Mouse (Mus musculus): ENCODE measurements around the gene Klhdc4.

Gene Klhdc4

GRCm38 (mm10) chr8:121809524-121810155 is 19.7 kb downstream of the Klhdc4 start:
- no peak for DNase-seq (ENCODE audit: low read depth, low spot score)

DNA sequence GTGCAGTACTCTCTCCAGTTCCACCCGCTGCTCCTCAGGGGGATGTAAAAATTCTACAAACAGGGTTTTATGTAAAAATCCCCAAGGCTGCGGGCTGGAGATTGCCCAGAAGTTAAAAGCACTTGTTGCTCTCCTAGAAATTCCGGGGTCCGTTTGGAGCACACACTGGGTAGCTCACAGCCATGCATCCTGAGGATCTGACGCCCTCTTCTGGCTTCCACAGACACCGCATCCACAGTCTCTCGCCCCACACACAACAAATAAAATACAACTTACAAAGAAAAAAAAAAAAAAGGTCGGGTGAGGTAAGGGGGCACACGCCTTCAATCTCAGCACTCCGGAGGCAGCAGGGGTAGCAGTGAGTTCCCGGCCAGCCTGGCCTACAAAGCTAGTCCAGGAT is 21.3 kb downstream of the Klhdc4 start:
- no peak for DNase-seq (ENCODE audit: low read depth, low spot score)

DNA sequence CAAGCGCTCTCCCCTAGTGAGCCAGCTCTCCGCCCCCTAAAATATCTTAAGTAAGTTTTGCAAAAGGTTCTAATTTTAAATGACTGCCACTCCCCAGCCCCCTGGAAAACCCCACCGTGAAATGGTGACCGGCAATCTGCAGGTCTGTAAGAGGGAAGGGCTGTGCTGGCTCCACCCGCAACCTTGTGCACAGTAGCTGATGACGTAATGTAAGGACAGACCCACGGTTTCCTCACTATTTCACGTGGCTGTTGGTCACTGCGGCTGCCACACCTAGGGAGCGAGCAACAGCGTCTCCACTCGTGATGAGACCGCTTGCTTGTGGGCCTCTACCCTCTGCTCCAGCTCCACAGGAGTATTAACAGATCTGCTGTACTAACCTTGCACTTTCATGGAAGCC is 23.2 kb downstream of the Klhdc4 start:
- DNase-seq (ENCODE audit: low read depth, low spot score) = no peak

DNA sequence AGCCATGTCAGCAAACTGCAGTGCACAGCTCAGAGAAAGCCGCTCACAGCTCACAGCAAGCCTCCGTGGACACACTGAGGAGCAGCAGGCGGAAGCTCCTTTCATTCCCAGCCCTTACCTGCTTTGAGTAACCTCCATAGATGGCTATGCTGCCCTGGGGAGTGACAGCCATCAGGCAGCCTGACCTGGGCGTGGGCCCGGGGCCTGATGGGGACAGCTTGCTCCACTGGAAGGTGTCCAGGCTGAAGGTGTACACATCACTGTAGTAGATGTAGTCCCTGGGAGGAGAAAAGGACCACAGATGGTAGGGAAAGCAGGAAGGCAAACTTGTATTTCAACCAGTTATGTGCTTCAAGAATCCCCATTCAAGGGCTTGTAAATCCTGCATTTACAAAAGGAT is 24.5 kb downstream of the Klhdc4 start:
- no peak for DNase-seq (ENCODE audit: low read depth, low spot score)

GRCm38 (mm10) chr8:121798401-121798800 is 31.0 kb downstream of the Klhdc4 start:
- DNase-seq (ENCODE audit: low read depth, low spot score) = no peak

DNA sequence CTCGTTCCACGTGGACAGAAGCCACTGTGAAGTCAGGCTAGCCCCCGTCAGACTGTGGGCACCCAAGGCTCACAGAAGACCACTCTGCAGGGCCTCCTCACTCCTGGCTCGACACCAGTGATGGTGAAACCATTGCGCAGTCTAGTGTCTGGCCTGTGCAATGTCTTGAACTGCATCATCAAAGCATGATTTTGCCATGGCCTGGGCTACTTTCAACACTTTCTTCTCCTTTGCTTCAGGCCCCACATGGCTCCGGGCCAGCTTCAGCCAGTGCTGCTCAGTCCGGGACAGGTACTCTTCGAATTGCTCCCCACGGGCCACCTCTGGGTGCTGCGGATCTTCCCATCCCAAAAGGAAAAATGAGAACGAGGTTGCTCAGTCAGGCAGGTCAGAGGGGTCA is 33.0 kb downstream of the Klhdc4 start:
- DNase-seq (ENCODE audit: low read depth, low spot score) = no peak

GRCm38 (mm10) chr8:121795461-121795860 is 33.9 kb downstream of the Klhdc4 start:
- no peak for DNase-seq (ENCODE audit: low read depth, low spot score)

DNA sequence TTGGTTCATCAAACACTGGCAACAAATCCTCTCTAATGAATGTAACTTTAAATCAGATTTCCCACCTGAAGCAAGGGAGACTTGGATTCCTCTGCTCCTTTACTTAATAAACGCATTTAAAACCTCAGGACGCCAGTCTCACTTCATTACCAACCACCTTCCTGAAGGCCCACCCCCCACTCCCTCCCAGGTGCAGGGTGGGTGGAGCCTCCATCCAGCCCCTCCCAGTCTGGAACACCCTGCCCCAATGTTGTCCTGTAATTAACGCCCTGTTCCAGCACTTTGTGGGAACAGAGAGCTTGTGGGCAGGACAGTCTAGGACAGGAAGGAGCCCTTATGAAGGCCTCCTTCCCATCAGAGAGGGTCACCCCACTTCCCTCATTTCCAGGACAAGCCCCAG is 35.2 kb downstream of the Klhdc4 start:
- DNase-seq (ENCODE audit: low read depth, low spot score) = no peak

GRCm38 (mm10) chr8:121792627-121793026 is 36.7 kb downstream of the Klhdc4 start:
- no peak for DNase-seq (ENCODE audit: low read depth, low spot score)

DNA sequence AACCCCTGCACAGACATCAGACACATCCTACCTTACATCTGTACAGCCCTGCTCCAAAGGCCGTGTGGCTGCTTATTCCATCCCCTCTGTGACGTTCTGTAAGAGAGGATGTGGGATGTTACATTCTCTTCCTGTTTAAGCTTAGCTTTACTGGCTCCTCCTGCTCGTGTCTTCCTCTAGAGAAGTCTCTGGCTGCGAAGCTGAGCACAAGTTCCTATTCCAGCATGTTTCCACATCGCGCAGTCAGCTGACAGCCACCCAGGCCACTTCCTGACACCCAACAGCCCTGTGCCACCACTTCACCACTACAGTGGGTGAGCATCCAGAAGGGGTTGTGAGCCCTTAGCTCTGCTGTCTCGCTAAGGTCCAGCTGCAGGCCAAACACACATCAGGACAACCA is 37.2 kb downstream of the Klhdc4 start:
- no peak for DNase-seq (ENCODE audit: low read depth, low spot score)

DNA sequence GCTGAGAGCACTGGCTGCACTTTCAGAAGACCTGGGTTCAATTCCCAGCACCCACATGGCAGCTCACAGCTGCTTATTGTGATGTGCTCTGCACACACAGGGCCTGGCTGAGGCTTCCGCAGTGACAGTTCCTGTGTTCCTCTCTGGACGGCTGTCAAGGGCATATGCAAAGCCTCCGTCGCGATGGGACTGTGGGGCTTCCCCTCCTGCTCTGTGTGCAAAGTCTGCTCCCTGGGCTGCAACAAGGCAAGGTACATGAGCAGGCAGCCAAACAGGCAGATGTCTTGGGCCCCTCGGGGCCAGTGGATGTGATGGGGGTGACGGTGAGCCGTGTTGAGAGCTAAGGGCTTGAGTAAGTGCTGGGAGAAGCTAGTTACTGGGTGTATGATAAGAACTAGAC is 40.6 kb downstream of the Klhdc4 start:
- DNase-seq (ENCODE audit: low read depth, low spot score) = no peak

DNA sequence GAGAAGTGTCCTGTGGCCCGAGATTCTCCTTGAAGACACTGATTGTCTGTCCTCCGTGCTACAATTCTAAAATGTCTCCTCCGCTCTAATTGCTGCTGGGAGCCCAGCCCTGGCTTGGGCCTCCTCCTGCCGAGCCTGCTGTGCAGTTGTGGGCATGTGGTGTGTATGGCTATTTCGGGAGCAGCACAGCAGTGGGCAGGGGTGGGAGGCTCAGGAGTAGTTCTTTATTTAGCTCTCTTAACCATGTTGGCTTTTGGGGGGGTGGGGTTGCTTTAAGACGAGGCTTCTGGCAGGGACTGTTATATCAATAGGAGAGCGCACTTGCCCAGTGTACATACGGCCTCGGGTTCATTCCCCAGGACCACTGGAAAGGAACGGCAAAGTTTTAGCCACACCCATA is 42.8 kb downstream of the Klhdc4 start:
- DNase-seq (ENCODE audit: low read depth, low spot score) = no peak

GRCm38 (mm10) chr8:121782493-121782892 is 46.9 kb downstream of the Klhdc4 start:
- DNase-seq (ENCODE audit: low read depth, low spot score) = no peak

DNA sequence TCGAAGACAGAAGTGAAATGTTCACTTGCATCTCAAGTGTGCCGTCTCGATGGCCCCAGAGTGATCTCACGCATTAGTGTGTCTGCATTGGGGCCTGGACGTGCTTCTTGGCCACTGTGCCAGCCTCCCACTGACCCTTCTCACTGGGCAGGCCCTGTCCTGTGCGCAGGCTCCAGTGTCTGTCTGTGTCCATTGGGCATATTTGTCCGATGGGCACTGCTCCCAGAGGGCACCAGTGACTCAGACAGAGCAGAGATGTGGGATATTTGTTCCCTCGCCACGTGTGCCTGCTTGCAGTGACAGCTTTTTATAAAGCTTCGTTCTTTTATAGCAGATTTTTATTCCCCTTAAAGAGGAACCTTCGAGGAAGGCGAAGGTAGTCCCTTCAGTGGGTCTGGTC is 55.5 kb downstream of the Klhdc4 start:
- no peak for DNase-seq (ENCODE audit: low read depth, low spot score)

DNA sequence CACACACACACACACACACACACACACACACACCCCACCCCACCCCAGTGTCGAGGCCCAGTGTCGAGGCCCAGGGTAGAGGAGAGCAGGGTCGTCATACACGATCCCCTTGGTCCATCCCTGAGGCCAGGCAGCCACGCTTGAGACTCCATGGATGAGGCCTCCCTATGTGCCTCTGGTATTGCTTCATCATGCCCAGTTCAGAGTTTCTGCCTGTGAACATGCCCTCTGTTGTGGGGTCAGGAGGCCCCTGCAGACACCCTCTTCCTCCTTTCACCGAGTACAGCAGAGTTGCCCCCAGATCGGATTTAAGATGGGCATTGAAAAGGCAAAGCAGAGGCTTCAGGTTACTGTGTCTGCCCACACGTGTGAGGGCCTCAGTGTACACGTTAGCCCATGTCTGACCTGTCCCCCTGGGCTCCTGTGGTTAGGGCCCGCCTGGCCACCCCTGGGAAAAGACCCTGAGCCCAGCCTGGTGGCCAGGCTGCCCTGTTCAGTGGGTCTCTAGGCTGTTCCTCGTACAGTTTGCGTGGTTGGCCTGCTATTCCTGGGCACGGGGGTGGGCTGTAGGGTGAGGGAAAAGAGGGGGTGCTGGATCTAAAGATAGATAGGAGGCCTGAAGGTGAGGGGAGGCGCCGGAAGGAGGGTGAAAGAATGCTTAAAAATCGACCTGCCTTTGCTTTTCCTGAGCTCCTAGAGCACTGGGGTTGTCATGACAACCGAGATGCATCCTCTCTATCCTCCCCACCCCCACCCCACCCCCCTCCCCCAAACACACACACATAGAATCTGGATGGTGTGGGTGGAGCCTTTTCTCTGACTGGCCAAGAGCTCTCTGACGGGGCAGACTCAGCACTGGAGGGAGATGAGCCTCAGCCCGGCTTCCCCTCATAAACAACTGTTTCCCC is 58.3 kb downstream of the Klhdc4 start:
- peak; percentile 24 for DNase-seq (ENCODE audit: low read depth, low spot score)

DNA sequence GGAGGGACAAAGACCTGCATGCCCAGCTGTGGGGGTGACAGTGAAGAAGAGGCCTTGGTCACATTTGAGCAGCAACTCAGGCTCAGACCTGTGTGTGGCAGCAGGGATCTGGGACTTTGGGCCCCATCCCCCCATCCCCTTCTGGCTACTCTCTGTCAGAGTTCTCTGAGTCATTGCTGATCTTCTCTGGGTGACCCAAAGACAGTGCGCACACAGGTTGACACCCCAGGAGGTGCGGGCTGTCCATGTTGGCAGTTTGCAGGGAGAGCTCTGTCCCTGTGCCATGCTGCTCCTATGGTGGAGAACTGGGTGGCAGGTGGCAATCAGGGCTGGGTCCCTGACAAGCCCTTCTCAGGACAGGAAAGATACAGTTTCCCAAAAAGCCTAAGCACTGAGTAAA is 59.7 kb downstream of the Klhdc4 start:
- DNase-seq (ENCODE audit: low read depth, low spot score) = no peak

DNA sequence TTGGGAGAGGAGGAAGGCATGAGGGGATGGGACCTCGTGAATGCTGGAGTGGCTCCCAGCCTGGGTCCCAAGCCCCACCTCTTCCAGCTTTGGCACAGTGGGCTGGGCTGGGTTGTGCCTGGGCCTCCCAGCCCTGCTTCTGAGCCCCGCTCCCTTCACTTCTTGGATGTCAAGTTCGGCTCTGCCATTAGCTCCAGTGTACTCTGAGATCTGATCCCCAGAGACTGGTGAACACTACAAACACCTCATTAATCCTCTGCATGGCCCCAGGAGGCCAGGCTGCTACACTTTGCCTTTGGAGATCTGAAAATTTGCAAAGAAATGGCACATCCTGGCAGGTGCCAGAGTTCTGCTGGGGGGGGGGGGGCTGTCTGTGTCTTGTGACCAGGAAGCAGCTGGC is 60.3 kb downstream of the Klhdc4 start:
- no peak for DNase-seq (ENCODE audit: low read depth, low spot score)

- DNase-seq (ENCODE audit: low read depth, low spot score) = no peak
These were observed 63.7 kb downstream of the Klhdc4 start for GRCm38 (mm10) chr8:121765594-121766138.

DNA sequence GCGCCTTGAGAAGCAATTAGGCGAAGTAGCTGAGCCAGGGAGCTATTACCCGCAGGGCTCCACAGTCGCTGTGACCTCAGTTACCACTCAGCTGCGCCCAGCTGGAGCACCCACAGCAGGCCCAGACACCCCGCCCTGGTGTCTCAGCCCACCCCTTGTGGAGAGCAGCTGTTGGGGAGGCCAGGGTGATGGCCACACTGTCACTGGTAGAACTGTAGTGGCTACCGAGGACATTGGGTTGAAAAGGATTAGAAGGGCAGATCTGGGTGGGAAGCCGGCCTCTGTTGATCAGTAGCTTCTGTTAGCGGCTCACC is 65.7 kb downstream of the Klhdc4 start:
- DNase-seq (ENCODE audit: low read depth, low spot score) = no peak

DNA sequence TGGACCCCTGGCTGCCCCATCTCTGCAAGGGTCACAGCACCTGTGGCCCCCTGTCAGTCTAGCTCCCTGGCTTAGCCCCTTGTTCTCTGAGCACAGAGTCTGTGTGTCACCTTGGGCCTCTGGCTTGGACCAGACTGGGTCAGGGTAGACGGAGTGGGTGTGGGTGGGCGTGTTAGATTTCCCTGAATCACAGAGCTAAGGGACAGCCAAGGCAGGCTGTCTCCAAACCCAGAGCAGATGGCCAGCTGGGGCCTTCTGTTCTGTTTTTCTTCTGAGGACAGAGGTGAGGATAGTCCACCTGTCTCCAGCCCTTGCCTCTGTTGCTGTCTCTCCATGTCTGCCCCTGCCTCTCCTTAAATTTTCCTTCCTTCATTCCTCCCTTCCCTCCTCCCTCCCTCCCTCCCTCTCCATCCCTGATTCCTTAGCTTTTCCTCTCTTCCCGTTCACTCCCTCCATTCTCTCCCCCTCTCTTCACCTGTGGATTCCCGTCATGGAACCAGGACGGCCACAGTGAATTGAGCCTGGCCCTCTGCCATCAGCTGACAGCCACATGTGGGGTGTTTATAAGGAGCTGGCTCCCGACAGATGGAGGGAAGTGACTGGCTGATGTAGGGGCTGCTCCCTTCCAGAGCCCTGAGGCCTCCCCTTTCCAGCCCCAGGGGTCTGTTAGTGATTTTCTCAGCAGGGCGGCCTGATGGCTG is 66.2 kb downstream of the Klhdc4 start:
- DNase-seq (ENCODE audit: low read depth, low spot score) = no peak

GRCm38 (mm10) chr8:121761480-121761879 is 67.9 kb downstream of the Klhdc4 start:
- DNase-seq (ENCODE audit: low read depth, low spot score) = peak; percentile 60

DNA sequence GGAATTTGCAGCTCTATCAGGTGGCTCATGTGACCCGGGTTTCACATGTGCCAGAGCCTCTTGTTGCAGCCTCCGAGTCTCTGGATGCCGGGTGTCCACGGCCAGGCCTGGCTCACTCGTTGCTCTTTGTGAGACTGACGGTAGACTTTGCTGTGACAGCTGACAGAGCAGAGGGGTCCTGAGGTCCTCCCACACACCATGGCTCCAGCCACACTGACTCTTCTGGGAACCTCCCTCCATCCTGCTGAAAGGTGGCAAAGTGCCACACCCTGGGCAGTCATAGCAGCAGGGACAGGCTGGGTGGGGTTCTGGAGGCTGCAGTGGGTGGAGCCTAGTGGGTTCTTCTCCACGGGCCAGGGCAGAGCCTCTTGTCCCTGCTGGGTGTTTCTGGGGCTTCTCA is 68.9 kb downstream of the Klhdc4 start:
- DNase-seq (ENCODE audit: low read depth, low spot score) = no peak

DNA sequence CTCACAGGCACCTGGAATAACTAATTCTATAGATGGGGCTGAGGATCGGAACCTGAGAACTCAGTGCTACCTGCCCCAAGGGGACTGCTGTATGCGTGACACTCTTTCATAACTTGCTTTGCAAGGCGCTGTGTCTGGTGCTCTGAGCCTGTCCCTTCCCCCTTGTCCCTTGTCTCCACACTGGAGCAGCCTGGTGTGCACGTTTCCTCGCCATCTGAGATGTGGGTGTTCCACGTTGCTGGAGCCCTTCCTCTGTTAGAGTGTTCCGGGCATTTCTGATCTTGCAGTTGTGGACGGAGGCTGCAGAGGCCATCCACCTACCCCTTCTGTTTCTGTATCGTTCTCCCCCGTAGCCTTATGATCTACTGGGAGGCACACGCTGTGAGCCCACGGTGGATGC is 70.9 kb downstream of the Klhdc4 start:
- no peak for DNase-seq (ENCODE audit: low read depth, low spot score)
